8 mouse cellular contexts compared by ENCODE assay signal in genomic region chr9:60281281-60281680, GRCm38 (mm10).
DNase-seq lines count a peak whose midpoint lies in the region; ATAC-seq and TF ChIP-seq lines count a peak whose summit lies in the region.

No protein-coding gene starts in this region.

- no peaks in the 10 kb centered on the region for H3K36me3 ChIP-seq in intestine, embryonic 14.5 days (ENCODE audit: control insufficient read depth, insufficient read depth, low read length)
- H3K36me3 ChIP-seq in intestine, postnatal 0 days (ENCODE audit: control insufficient read depth, insufficient read depth) = no peaks in the 10 kb centered on the region
- no peaks in the 10 kb centered on the region for H3K36me3 ChIP-seq in kidney, embryonic 16.5 days (ENCODE audit: insufficient read depth, low read length)
- H3K36me3 ChIP-seq in neural tube, embryonic 15.5 days = no peaks in the 10 kb centered on the region

- no peak overlapping the region for H3K4me3 ChIP-seq in intestine, embryonic 14.5 days (ENCODE audit: low read depth, low read length)
- H3K4me3 ChIP-seq in intestine, postnatal 0 days (ENCODE audit: low read depth, low read length) = no peak overlapping the region
- H3K4me3 ChIP-seq in kidney, embryonic 16.5 days (ENCODE audit: low read length) = no peak overlapping the region
- H3K4me3 ChIP-seq in neural tube, embryonic 15.5 days (replicated peaks) = no peak overlapping the region

- TF ChIP-seq CTCF in intestine, postnatal 0 days (IDR thresholded peaks at IDR 0.05; ENCODE audit: low read depth) = no peak

- H3K4me2 ChIP-seq in intestine, embryonic 14.5 days (ENCODE audit: low read length) = no peak overlapping the region; the same call in 1 of the 2 replicates
- H3K4me2 ChIP-seq in intestine, postnatal 0 days (replicated peaks; ENCODE audit: low read depth) = no peak overlapping the region
- no peak overlapping the region for H3K4me2 ChIP-seq in kidney, embryonic 16.5 days (replicated peaks; ENCODE audit: low read depth, low read length)
- H3K4me2 ChIP-seq in neural tube, embryonic 15.5 days = peak overlapping the region; percentile 17; the same call in 1 of the 2 replicates

- 39% methylated on average over 11 of the region's 11 CpGs for WGBS in intestine, embryonic 14.5 days
- 56% methylated on average over 11 of the region's 11 CpGs for WGBS in intestine, postnatal 0 days
- WGBS in kidney, embryonic 16.5 days = 51% methylated on average over 11 of the region's 11 CpGs
- WGBS in neural tube, embryonic 15.5 days = 25% methylated on average over 11 of the region's 11 CpGs

- peak overlapping the region; percentile 80; the same call in 1 of the 2 replicates for H3K27ac ChIP-seq in intestine, embryonic 14.5 days (ENCODE audit: low read depth)
- no peak overlapping the region for H3K27ac ChIP-seq in intestine, postnatal 0 days (ENCODE audit: low read depth, low read length)
- H3K27ac ChIP-seq in kidney, embryonic 16.5 days (ENCODE audit: low read length) = no peak overlapping the region
- H3K27ac ChIP-seq in neural tube, embryonic 15.5 days (replicated peaks) = no peak overlapping the region

- no peaks in the 10 kb centered on the region for H3K9me3 ChIP-seq in intestine, embryonic 14.5 days (ENCODE audit: control insufficient read depth, low read length)
- H3K9me3 ChIP-seq in intestine, postnatal 0 days (ENCODE audit: control insufficient read depth) = no peaks in the 10 kb centered on the region
- H3K9me3 ChIP-seq in kidney, embryonic 16.5 days (ENCODE audit: low read length) = no peaks in the 10 kb centered on the region
- H3K9me3 ChIP-seq in neural tube, embryonic 15.5 days (replicated peaks) = no peaks in the 10 kb centered on the region

- no peak overlapping the region for H3K9ac ChIP-seq in intestine, embryonic 14.5 days (ENCODE audit: low read length)
- no peak overlapping the region for H3K9ac ChIP-seq in intestine, postnatal 0 days (ENCODE audit: low read depth, low read length)
- no peak overlapping the region for H3K9ac ChIP-seq in kidney, embryonic 16.5 days (replicated peaks; ENCODE audit: low read length)
- no peak overlapping the region for H3K9ac ChIP-seq in neural tube, embryonic 15.5 days (replicated peaks)

- intact Hi-C loops in left cerebral cortex, postnatal 36 days (cut with DNase I) = no loop called here
- intact Hi-C loops in left cerebral cortex, postnatal 4 days (cut with DNase I) = loop anchor here (10.0 kb wide), 1 partner anchor 174 kb away; no protein-coding TSS in a partner anchor

- peak; percentile 56 for DNase-seq in intestine, embryonic 14.5 days (ENCODE audit: low spot score)
- peak; percentile 55 for DNase-seq in gastrocnemius, postnatal 10 days
- DNase-seq in left cerebral cortex, postnatal 36 days (ENCODE audit: low spot score in 2 of 2) = no peak
- no peak for DNase-seq in left cerebral cortex, postnatal 4 days
- DNase-seq in thymus, postnatal 25 days = no peak

- 0 out of 2 replicates have a peak, but pooled peaks have one; percentile 37 for ATAC-seq in intestine, embryonic 14.5 days (replicated peaks; ENCODE audit: low FRiP score, low TSS enrichment, low read depth)
- no peak for ATAC-seq in intestine, postnatal 0 days
- peak; percentile 76 for ATAC-seq in kidney, embryonic 16.5 days (ENCODE audit: low FRiP score, low TSS enrichment)
- no peak for ATAC-seq in neural tube, embryonic 15.5 days (ENCODE audit: low FRiP score)

- peaks cover 21% of the 10 kb centered on the region for H3K4me1 ChIP-seq in intestine, embryonic 14.5 days (replicated peaks; ENCODE audit: control insufficient read depth, insufficient read depth, low read length)
- H3K4me1 ChIP-seq in intestine, postnatal 0 days (replicated peaks; ENCODE audit: control insufficient read depth, insufficient read depth, low read length) = peaks cover 15% of the 10 kb centered on the region; the same call in 1 of the 2 replicates
- H3K4me1 ChIP-seq in kidney, embryonic 16.5 days (ENCODE audit: insufficient read depth, low read length) = peaks cover 34% of the 10 kb centered on the region
- peaks cover 19% of the 10 kb centered on the region for H3K4me1 ChIP-seq in neural tube, embryonic 15.5 days

- H3K27me3 ChIP-seq in intestine, embryonic 14.5 days (replicated peaks; ENCODE audit: control insufficient read depth, insufficient read depth, low read length) = no peaks in the 10 kb centered on the region
- no peaks in the 10 kb centered on the region for H3K27me3 ChIP-seq in intestine, postnatal 0 days (replicated peaks; ENCODE audit: control insufficient read depth, insufficient read depth, low read length)
- H3K27me3 ChIP-seq in kidney, embryonic 16.5 days (ENCODE audit: insufficient read depth, low read length) = no peaks in the 10 kb centered on the region
- H3K27me3 ChIP-seq in neural tube, embryonic 15.5 days (replicated peaks) = 0 out of 2 replicates have a peak, but pooled peaks cover 2% of the 10 kb centered on the region

Comparison
In these comparisons a context has a peak if more than half of its experiments do, and no peak if none do; other contexts are left out.
1. ATAC-seq: peak in intestine, embryonic 14.5 days (single experiment) and kidney, embryonic 16.5 days (single experiment); none in intestine, postnatal 0 days (single experiment) and neural tube, embryonic 15.5 days (single experiment).
2. DNase-seq: peak in intestine, embryonic 14.5 days (single experiment) and gastrocnemius, postnatal 10 days (single experiment); none in left cerebral cortex, postnatal 36 days (0 of 2), left cerebral cortex, postnatal 4 days (single experiment) and thymus, postnatal 25 days (single experiment).